Mouse (Mus musculus): Measurements from ENCODE around the gene Tmem251.

Tmem251 gene

DNA sequence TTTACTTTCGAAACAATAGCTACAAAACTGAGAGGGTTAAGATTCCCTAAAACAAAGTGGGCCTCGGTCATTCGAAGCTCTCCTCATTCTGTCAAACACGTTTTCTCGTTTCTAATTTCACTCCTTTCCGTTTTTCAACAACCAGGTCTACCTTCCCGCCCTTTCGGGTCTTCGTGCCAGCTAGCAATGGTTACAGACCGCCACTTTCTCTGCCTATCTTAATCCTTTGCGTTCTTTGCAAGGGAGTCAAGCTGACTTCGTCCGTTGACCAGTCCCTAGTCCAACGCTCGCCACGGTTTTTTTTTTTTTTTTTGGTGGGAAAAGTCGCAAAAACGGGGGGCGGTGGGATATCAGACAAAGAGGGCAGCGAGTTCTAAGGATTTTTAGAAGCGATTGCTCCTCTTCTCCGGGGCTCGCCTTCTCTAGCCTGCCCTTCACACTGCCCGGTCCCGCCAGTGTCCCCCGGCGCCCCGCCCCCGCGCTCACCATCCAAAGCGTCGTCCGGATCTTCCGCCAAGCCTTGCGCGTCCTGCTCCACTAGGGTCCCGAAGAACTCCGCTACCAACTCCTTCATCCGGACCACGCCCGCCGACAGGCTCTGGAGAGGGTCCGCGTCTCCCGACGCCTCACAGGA is 13.6 kb downstream of the Tmem251 start:
- DNase-seq (ENCODE audit: low read depth, low spot score) = no peak

DNA sequence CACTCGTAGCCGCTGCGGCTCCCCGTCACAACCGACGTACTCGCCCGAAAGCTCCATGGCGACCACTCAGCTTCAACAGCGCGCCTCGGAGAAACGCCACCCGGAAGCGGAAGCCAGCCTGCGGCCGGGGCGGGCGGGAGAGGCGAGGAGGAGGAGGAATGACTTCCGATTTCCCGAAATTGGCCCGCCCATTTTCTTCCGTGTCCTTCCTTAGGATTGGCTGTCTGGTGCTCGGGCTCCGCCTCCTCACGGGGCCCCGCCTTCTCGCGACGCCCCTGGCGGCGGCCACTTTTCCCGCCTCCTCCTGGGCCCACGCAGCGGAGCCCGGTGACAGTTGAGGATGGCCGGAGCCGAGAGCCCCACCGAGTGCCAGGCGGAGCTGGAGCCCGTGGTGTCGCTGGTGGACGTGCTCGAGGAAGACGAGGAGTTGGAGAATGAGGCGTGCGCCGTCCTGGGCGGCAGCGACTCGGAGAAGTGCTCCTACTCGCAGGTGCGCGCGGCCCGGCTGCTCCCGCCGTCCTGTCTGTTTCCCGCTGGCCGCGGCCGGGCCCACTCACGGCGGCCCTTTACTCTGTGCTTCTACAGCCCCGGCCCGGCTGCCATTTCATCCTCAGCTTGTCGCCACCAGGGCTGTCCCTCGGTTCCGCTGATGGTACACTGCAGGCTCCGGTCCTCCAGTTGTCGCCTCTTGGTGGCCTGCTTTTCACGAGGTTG is 14.3 kb downstream of the Tmem251 start, which contains the start of the genes Gm28051, Gon7 and Ubr7:
TSS of gene Gm28051 (minus strand) at position 77 of the 714 bp plus-strand sequence.
TSS of gene Gon7 (minus strand) at position 115 of the 714 bp plus-strand sequence.
TSS of gene Ubr7 (plus strand) at position 279 of the 714 bp plus-strand sequence.
- peak; percentile 98 for DNase-seq (ENCODE audit: low read depth, low spot score)

DNA sequence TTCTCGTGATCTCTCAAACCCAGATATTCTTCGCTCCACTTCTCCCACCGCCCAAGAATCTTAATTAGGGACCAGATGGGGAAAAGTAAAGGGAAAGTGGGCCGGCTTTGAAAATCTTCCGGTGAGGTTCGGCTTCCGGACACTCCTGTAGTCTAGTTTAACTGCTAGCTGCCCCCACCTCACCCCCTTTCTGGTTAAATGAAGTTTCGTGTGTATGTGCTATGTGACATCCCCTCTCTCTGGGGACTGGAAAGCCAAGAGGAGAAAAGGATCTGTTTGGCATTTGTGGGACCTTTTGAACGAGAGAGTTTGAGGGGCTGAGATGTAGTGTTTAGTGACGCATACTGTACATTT is 14.8 kb downstream of the Tmem251 start, which contains the start of gene Gm20604:
TSS of gene Gm20604 (minus strand) at position 270 of the 354 bp plus-strand sequence.
- no peak for DNase-seq (ENCODE audit: low read depth, low spot score)

DNA sequence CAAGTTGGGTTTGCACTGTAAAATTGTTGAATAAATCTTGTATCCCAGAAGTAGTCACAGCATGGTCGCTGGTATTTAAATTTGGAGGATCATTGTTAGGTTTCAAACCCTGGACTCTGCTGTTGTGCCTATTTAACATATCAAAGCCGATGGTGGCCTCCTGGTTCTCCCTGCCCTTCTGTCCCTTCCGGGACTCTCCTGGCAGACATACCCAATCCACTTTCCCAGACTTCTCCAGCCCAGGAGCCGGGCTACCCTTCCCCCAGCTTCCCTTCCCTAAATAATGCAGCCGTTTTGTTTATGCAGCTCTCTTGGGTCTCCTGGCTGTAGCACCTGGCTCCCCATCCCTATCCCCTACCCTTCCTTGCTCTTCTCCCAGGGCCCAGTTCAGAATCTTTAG is 15.4 kb downstream of the Tmem251 start:
- no peak for DNase-seq (ENCODE audit: low read depth, low spot score)

DNA sequence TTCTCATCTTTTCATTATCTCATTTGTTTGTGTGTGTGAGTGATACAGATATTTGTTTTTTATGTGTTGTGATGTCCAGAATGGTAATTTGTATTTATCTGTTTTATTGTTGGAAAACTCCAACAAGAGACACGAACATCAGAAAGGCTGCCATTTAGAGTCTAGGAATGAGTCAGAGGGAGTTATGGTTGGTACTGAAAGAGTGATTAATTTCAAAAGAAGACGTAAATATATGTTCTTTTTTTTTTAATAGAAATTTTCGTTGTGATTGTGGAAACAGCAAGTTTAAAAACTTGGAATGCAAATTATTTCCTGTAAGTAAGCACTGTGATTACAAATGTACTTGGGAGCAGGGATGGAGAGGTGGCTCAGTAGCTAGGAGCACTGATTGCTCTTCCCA is 18.1 kb downstream of the Tmem251 start:
- no peak for DNase-seq (ENCODE audit: low read depth, low spot score)

DNA sequence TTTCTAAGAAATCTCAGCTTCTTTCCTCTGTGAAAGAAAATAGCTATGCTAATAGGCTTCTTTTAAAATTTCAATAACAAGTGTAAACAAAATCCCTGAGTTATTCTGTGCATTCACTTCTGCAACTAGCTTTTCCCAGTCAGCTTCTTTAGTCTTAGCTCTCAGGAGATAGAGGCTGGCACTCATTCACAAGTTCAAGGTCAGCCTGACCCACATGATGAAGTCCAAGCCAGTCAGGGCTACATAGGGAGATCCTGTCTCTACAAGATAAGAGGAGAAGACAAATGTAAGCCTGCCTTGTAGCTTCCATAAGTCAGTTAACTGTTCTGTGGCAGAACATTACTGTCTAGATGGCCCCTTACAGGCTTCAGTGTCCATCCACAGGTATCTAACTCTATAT is 20.1 kb downstream of the Tmem251 start:
- no peak for DNase-seq (ENCODE audit: low read depth, low spot score)

DNA sequence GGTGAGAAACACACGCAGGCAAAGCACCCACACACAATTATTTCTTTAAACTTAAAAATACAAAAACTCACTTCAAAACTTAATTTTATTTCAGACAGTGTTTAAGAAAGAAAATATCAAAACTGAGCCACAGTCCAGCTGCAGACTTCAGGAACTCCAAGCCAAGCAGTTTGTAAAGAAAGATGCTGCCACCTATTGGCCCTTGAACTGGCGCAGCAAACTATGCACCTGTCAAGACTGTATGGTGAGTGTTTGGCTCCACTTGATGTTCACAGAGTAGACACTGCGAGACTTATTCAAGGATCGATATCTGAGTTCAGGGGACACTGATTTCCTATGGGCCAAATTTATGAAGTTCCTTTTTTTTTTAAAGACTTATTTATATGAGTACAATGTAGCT is 25.4 kb downstream of the Tmem251 start:
- DNase-seq (ENCODE audit: low read depth, low spot score) = no peak

DNA sequence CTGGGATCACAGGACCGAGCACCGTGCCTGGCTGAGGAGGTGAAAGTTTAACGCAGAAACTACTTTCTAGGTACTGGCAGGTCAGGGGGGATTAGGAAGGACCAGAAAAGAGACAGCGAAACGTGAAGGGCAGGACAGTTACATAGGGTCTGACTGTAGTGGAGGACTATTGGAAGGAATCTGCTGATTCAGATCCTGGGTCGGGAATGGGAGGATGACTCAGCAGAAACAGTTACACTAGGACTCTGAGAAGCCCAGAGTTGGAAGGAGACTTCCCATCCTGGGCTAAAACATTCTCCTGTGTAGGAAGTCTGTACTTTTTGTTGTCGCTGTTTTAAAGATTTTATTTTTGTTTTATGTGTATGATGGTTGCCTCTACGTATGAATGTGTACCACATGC is 28.0 kb downstream of the Tmem251 start:
- DNase-seq (ENCODE audit: low read depth, low spot score) = no peak

DNA sequence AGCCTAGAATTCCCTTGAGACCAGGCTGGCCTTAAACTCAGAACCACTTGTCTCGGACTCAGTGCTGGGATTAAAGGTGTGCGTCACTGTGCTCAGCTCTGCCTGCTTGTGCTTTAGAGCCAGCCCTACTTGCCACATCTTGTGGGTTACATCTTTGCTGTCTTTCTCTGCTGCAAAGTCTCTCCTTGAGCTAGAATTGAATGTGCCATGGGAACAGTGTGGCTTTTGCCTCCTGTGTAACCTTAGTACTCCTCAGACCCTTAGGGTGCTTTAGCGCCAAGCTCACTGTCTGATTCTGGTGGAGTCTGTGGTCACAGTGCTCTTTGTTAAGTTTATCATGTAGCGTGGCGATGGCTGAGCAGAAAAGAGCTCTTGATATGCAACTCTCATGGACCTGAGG is 29.1 kb downstream of the Tmem251 start:
- DNase-seq (ENCODE audit: low read depth, low spot score) = no peak

DNA sequence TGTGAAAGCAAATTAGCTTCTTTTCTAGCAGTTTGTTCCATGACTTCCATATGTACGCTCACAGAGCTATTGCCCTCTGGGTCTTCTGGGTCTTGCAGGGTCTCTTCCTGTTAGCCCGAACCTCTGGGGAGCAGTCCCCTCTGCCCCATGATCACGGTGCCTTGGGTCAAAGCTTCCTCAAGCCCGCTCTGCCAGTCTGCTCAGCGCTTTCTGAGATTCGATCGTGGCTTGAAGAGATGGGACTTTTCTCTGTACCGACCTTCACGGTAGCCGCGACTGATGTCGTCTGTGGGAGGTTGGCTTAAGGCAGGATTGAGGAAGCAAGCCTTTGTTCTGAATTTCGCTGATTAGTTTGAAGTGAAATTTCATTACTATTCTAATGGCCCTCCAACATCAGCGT is 32.5 kb downstream of the Tmem251 start:
- no peak for DNase-seq (ENCODE audit: low read depth, low spot score)

DNA sequence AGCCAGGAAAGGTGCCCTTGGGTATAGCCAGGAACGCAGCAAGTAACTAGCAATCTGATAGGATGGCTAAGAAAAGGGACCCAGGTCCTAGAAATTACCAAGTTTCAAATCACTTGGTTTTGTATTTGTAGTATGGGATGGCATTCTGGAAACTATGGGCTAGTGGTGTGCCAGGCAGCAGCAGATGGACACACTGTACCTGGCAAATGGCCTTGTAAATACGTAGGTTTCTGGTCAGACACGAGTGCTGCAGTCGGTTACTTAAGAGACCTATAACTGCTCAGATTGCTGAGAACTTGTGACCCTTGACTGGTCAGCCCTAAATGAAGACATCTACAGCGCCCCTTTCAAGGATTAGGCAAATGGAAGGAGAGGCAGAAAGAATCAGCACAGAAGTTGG is 34.6 kb downstream of the Tmem251 start:
- no peak for DNase-seq (ENCODE audit: low read depth, low spot score)

DNA sequence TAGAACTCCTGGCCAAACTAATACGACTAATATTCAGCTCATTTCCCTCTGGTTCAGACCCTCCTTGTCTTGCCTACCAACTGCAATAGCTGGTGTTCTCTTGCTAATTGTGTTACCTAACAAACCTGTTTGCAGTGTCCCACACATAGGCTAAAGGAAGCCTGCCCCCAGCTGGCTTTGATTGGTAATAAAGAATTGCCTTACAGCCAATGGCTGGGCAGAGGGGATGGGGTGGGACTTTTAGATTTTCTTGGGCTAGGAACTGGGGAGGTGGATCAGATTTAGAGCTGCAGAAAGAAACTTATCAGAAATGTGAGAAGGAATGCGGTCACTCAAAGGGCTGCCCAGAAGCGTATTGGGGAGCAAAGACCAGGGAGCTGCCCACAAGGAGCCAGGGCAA is 35.9 kb downstream of the Tmem251 start:
- no peak for DNase-seq (ENCODE audit: low read depth, low spot score)

DNA sequence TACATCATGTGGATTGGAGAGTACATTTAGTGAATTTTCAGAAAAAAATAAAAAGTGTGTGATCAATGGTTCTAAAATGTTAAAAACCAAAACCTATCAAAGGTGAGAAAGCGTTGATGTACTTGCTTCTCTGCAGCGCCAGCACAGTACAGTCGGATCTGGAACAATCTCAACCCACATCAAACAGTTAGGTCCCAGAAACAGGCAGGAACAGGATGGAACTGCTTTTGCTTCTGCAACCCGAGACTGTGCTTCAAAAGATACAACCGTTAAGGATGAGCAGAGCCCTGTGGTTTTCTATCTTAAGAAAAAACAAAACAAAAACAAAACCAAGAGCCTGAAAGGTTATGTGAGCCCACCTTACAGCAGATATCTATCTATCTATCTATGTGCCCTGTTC is 39.3 kb downstream of the Tmem251 start:
- no peak for DNase-seq (ENCODE audit: low read depth, low spot score)

DNA sequence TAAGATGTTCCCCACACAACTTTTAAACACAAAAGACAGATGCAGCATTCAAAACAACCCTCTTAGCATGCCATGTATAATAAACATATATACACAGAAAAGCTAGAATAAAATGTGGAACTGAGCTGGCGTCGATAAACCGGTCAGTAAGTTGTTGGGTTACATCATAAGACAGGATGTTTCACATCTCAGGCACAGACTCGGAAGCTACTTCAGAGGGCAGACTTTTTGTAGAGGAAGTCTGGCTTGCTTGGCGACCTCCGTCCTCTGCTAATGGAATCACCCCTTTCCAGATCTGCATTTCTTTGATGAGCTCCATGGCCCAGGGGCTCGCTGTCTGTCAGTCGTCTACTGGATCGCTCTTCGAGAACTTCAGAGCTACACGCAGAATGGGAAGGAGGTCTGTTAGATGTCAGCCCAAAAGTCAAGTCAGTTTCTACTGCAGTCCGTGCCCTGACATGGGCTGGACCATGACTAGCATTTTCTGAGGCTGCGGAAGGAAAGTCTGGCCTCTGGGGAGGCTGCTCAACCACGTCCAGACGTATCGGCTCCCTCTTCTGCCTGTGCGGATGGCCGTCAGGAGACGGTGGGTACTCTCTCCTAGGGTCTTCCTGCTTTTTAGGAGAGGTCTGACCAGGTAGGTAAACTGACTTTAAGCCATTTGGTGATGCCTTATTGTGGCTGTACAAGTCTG is 41.5 kb downstream of the Tmem251 start:
- no peak for DNase-seq (ENCODE audit: low read depth, low spot score)

DNA sequence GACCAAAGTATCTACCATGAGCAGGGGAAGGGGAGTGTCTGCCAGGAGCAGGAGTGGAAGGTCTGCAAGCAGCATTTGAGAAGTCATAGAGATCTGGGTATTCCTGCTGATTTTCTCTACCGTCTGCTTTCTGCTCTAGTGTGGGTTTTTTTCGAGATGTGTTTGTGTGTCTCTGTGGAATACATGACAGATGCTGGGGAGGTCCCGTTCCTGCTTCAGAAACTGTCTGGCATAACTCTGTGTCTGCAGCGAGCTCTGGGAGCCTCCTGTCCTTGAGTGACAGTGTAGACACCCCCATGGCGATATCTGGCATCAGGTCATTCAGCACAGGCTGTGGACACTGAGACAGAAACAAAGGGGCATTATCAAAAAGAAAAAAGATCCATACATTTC is 42.0 kb downstream of the Tmem251 start:
- no peak for DNase-seq (ENCODE audit: low read depth, low spot score)

DNA sequence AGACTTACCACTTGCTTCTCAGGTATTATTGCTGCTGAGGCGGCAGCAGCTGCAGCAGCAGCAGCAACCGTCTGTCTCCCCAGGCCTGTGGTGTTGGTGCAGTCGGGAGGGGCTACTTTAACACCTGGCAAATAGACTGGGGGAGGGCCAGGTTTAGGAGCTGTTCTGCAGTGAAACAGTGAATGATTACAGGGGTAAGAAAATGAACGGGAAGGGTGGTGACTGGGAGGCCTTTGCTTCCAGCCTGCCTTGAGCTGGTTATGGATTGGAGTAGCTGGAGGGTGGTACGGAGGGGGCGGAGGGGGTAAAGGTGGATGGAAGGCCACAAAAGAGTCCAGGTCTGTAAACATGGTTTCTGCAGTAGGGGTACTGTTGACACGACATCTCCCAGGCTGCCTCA is 44.4 kb downstream of the Tmem251 start:
- DNase-seq (ENCODE audit: low read depth, low spot score) = no peak
